15 mouse cellular contexts compared by ENCODE assay signal in genomic region chr16:88221932-88222331, GRCm38 (mm10).
A peak's percentile ranks its signal among the peaks of the same experiment; 100 is the strongest.
DNase-seq lines count a peak whose midpoint lies in the region; TF ChIP-seq lines count a peak whose summit lies in the region.
"Had no signal": no experiment of that assay in that cellular context is flagged by ENCODE, and none has a peak within 500 bp of the region (broad histone marks: within the 10 kb centered on the region; RNA-seq: fewer than 3 reads in every experiment).

No protein-coding gene starts in this region.

- no peak overlapping the region for H3K4me3 ChIP-seq in CH12.LX (replicated peaks in 1 of 3; ENCODE audit: low read depth in 2 of 3, low read length in 2 of 3, poor library complexity in 1 of 3)

- dilution Hi-C loops in CH12.LX (cut with MboI; ENCODE audit: extremely low pct_ligation_motif_present, extremely low pct_unique_long_range_greater_than_20kb, low sequenced_read_pairs): no loop called here

- H3K79me2 ChIP-seq in CH12.LX (replicated peaks; ENCODE audit: control insufficient read depth, extremely low read depth, insufficient read depth, poor library complexity, severe bottlenecking): no peaks in the 10 kb centered on the region

- no peak for TF ChIP-seq POLR2A in CH12.LX (IDR thresholded peaks at IDR 0.05; ENCODE audit: low read depth, low read length)

- peaks cover 3 to 12% of the 10 kb centered on the region in 2 experiments; a peak in 3 of 4 replicates for H3K4me1 ChIP-seq in CH12.LX (ENCODE audit: control insufficient read depth in 1 of 2, insufficient read depth in 2 of 2)

- TF ChIP-seq CTCF in CH12.LX (conservative IDR thresholded peaks at IDR 0.05 in 1 of 2, IDR thresholded peaks at IDR 0.05 in 1 of 2; ENCODE audit: low read depth in 2 of 2, low read length in 2 of 2): no peak

- TF ChIP-seq RAD21 in CH12.LX (IDR thresholded peaks at IDR 0.05; ENCODE audit: low read depth, low read length): no peak

- H3K27ac ChIP-seq in CH12.LX (ENCODE audit: insufficient read depth, low read depth): no peak overlapping the region

- H3K9me3 ChIP-seq in CH12.LX (replicated peaks; ENCODE audit: low read length): no peaks in the 10 kb centered on the region

- in situ Hi-C loops in CH12.LX (cut with MboI; ENCODE audit: low pct_ligation_motif_present, low pct_unique_long_range_greater_than_20kb, low sequenced_read_pairs): no loop called here

- H3K36me3 ChIP-seq in CH12.LX (replicated peaks in 1 of 2; ENCODE audit: control insufficient read depth in 1 of 2, insufficient read depth in 1 of 2, low read length in 1 of 2): no peaks in the 10 kb centered on the region
- H3K36me3 ChIP-seq: G1E had no signal

- no peaks in the 10 kb centered on the region for H3K27me3 ChIP-seq in CH12.LX (replicated peaks)

- H3K9ac ChIP-seq in CH12.LX (ENCODE audit: insufficient read depth, low read depth): peak overlapping the region; percentile 48; the same call in 1 of the 2 replicates

- DNase-seq in CH12.LX (ENCODE audit: extremely low read depth): peak; percentile 67
- no peak for DNase-seq in layer of hippocampus, adult 11-12 months (ENCODE audit: low spot score)
- DNase-seq: adrenal gland, adult 2 months; adrenal gland, adult 8-10 months; adrenal gland, postnatal 10 days; adrenal gland, postnatal 14 days; adrenal gland, postnatal 25 days; adrenal gland, postnatal 36 days; B cell, adult 2 months; cerebellum, adult 11 months; cerebellum, adult 11-12 months; cerebellum, adult 18-20 months; cerebellum, adult 2 months; cerebellum, adult 8-10 months had no signal

- peak; percentile 88 for TF ChIP-seq EP300 in CH12.LX (IDR thresholded peaks at IDR 0.05; ENCODE audit: low read length)

- peak overlapping the region; percentile 61; the same call in 1 of the 2 replicates for H3K4me2 ChIP-seq in CH12.LX (ENCODE audit: insufficient read depth, low read depth, poor library complexity, severe bottlenecking)

TF ChIP-seq in CH12.LX, 34 proteins besides CTCF, POLR2A, EP300 and RAD21:
- TF ChIP-seq JUN (IDR thresholded peaks at IDR 0.05; ENCODE audit: insufficient read depth, low read depth, low read length): peak; percentile 98
- TF ChIP-seq MYC (IDR thresholded peaks at IDR 0.05; ENCODE audit: low read depth, low read length): no peak
- peak; percentile 81 for TF ChIP-seq IRF4 (IDR thresholded peaks at IDR 0.05; ENCODE audit: low read depth, low read length)
- peak; percentile 93; the same call in 1 of the 2 replicates for TF ChIP-seq CHD1 (IDR thresholded peaks at IDR 0.05; ENCODE audit: low read depth, low read length)
- TF ChIP-seq POLR2AphosphoS2 (IDR thresholded peaks at IDR 0.05; ENCODE audit: low read depth, low read length): no peak
- TF ChIP-seq JUND (conservative IDR thresholded peaks at IDR 0.05; ENCODE audit: low read depth, low read length): peak; percentile 99
- no peak for TF ChIP-seq GABPA (IDR thresholded peaks at IDR 0.05; ENCODE audit: insufficient replicate concordance, low read depth, low read length)
- peak; percentile 66; the same call in 1 of the 2 replicates for TF ChIP-seq MEF2A (IDR thresholded peaks at IDR 0.05; ENCODE audit: borderline replicate concordance, low read depth, low read length)
- peak; percentile 37; the same call in 1 of the 2 replicates for TF ChIP-seq BHLHE40 (IDR thresholded peaks at IDR 0.05; ENCODE audit: low read depth, low read length)
- TF ChIP-seq CHD2 (IDR thresholded peaks at IDR 0.05; ENCODE audit: low read length): peak; percentile 11; the same call in 1 of the 2 replicates
- peak; percentile 88 for TF ChIP-seq ETS1 (conservative IDR thresholded peaks at IDR 0.05; ENCODE audit: low read depth, low read length)
- TF ChIP-seq TCF12 (IDR thresholded peaks at IDR 0.05; ENCODE audit: low read depth, low read length): peak; percentile 60; the same call in 1 of the 2 replicates
- TF ChIP-seq TBP (conservative IDR thresholded peaks at IDR 0.05; ENCODE audit: low read depth, low read length): no peak
- no peak for TF ChIP-seq USF2 (conservative IDR thresholded peaks at IDR 0.05; ENCODE audit: low read depth, low read length)
- no peak for TF ChIP-seq MAZ (IDR thresholded peaks at IDR 0.05; ENCODE audit: low read depth, low read length)
